Mouse (Mus musculus) forebrain, embryonic 16.5 days (tissue): ENCODE results near the gene Psmc5. TPM values are rescaled to one million over a fixed set of nuclear protein-coding genes. Genes with fewer than 3 reads are reported as not detected.

Experiments
- ATAC-seq: fragments of 200-750 bp; cut with Nextera tagmentation; 2 replicates; pipeline ENCODE4 v1.8.0; 2017; ENCODE audit warnings: mild to moderate bottlenecking, moderate library complexity
- H3K27ac ChIP-seq: fragments of 300-500 bp; sonication (generic); 2 replicates; pipeline ENCODE4 v1.5.1; 2014; ENCODE audit warnings: low read length, control low read depth
- H3K27me3 ChIP-seq: fragments of 300-500 bp; sonication (generic); replicated peaks from 2 replicates; pipeline ENCODE4 v1.6.1; 2014; ENCODE audit warnings: low read length; ENCODE audit not compliant: control insufficient read depth, insufficient read depth
- H3K36me3 ChIP-seq: fragments of 300-500 bp; sonication (generic); 2 replicates; pipeline ENCODE4 v1.6.1; 2014; ENCODE audit not compliant: control insufficient read depth, insufficient read depth
- H3K4me1 ChIP-seq: fragments of 300-500 bp; sonication (generic); replicated peaks from 2 replicates; pipeline ENCODE4 v1.6.1; 2014; ENCODE audit warnings: low read length; ENCODE audit not compliant: control insufficient read depth, insufficient read depth
- H3K4me2 ChIP-seq: fragments of 300-500 bp; sonication (generic); 2 replicates; pipeline ENCODE4 v1.6.1; 2014; ENCODE audit warnings: mild to moderate bottlenecking, low read length, control low read depth
- H3K4me3 ChIP-seq: fragments of 300-500 bp; sonication (generic); replicated peaks from 2 replicates; pipeline ENCODE4 v1.5.1; 2014; ENCODE audit warnings: mild to moderate bottlenecking, low read length, control low read depth
- H3K9ac ChIP-seq: fragments of 300-500 bp; sonication (generic); replicated peaks from 2 replicates; pipeline ENCODE4 v1.6.1; 2014; ENCODE audit warnings: low read depth, low read length, control low read depth
- H3K9me3 ChIP-seq: fragments of 300-500 bp; sonication (generic); 2 replicates; pipeline ENCODE4 v1.6.1; 2016; ENCODE audit warnings: low read length; ENCODE audit not compliant: control insufficient read depth
- WGBS: fragments of 180-500 bp; shearing (Covaris S2); extraction: QIAGEN DNeasy Blood & Tissue Kit; methylation state at CpG from one replicate; pipeline ENCODE4 v1.1.7; 2014; 5-methylcytosine and 5-hydroxymethylcytosine counted together
- polyA plus RNA-seq: library from polyadenylated mRNA; unstranded; fragments of >200 nt; fragmentation: Nextera tagmentation; extraction: Ambion mirVana; gene quantifications from 2 replicates; pipeline ENCODE4 v1.2.1, GENCODE M21; 2015

The Psmc5 gene
- polyA plus RNA-seq, 1 experiment from 2014 or later = 287 TPM

- no peaks in the 10 kb centered on the region for H3K27me3 ChIP-seq
- H3K27ac ChIP-seq = no peak overlapping the region; the same call in 1 of the 2 replicates
- no peak overlapping the region for H3K4me3 ChIP-seq
- peaks cover 40% of the 10 kb centered on the region for H3K36me3 ChIP-seq
- 69% methylated on average over 15 of the region's 15 CpGs for WGBS
- no peak overlapping the region for H3K4me2 ChIP-seq
- no peak for ATAC-seq
- 0 out of 2 replicates have a peak overlapping the region, but pooled peaks have one; percentile 15 for H3K9ac ChIP-seq
- H3K9me3 ChIP-seq = no peaks in the 10 kb centered on the region
- peaks cover 29% of the 10 kb centered on the region for H3K4me1 ChIP-seq
Observed at GRCm38 (mm10) chr11:106267311-106267852, 11.4 kb downstream of the Psmc5 start.

- Histone ChIP-seq H3K36me3 (peaks cover 36% of the 10 kb centered on the region), H3K27ac (peak overlapping the region; percentile 56)
Observed at GRCm38 (mm10) chr11:106267871-106268270, 11.9 kb downstream of the Psmc5 start.

DNA sequence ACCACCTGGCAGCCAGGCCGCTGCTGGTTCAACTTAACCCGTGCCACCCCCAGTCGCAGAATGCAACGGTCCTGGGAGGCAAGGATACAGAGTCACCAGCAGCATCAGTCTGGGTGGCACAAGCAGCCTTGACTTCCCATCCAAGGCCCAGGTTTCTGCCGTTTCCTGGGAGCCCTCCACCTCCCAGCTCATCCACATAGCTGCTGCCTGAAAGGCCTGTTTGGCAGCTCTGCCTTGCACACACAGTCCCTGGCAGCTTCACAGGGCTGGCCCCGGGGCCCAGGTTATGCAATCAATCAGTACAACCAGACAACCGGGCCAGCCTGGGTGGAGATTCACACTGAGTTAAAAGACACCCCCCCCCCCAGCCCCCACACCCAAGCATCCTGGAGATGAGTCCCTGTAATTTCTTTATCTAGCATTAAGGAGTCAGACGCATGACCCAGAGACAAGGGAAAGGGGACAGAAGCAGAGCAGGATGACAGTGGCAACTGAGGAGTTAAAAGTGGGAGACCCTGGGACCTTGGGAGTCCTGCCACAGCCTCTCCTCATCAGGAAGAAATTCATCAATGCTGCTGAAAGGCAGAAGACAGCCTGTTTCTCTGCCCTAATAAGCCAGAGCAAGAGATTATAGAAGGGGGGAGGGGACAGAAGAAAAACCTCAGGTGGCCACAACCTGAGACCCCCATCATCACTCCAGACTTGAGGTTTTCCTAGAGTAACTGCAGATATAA, 12.5 kb downstream of the Psmc5 start:
- H3K4me2 ChIP-seq = no peak overlapping the region; the same call in 1 of the 2 replicates
- H3K27ac ChIP-seq = peak overlapping the region; percentile 56
- WGBS = 71% methylated on average over 8 of the region's 8 CpGs

More at GRCm38 (mm10) chr11:106267871-106268270, 11.9 kb downstream of the Psmc5 start:
- Histone ChIP-seq H3K4me2 (no peak overlapping the region), H3K27me3 (no peaks in the 10 kb centered on the region), H3K4me3 (no peak overlapping the region), H3K4me1 (peaks cover 29% of the 10 kb centered on the region), H3K9ac (no peak overlapping the region), H3K9me3 (no peaks in the 10 kb centered on the region)
- ATAC-seq = no peak
- WGBS = 78% methylated on average over 5 of the region's 5 CpGs

DNA sequence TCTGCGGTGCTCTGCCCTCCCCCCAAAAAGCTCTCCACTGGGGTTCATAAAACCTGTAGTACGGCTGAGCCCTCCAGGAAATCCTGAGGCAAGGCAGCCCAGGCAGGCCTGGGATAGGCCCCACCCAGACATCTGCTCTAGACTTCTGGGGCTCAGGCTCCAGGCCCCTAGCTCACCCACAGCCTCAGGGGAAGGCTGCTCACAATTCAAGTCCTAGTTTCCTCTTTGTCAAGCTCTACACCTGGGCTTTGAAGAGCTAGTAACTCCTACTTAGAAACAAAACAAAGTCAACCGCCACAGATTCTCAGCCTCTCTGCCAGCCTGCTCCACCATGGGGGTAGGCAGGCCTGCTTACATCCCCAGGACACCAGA, 13.1 kb downstream of the Psmc5 start:
- Histone ChIP-seq H3K4me2 (no peak overlapping the region), H3K4me3 (no peak overlapping the region), H3K36me3 (peaks cover 26% of the 10 kb centered on the region), H3K4me1 (peaks cover 34% of the 10 kb centered on the region), H3K9ac (no peak overlapping the region), H3K9me3 (no peaks in the 10 kb centered on the region), H3K27ac (peak overlapping the region; percentile 56), H3K27me3 (no peaks in the 10 kb centered on the region)
- ATAC-seq = no peak
- 57% methylated on average over 3 of the region's 3 CpGs for WGBS

More for the DNA sequence above, 12.5 kb downstream of the Psmc5 start:
- Histone ChIP-seq H3K4me1 (peaks cover 33% of the 10 kb centered on the region), H3K9me3 (no peaks in the 10 kb centered on the region), H3K27me3 (no peaks in the 10 kb centered on the region), H3K36me3 (peaks cover 30% of the 10 kb centered on the region), H3K4me3 (no peak overlapping the region), H3K9ac (no peak overlapping the region)
- ATAC-seq = no peak

- H3K4me1 ChIP-seq = peaks cover 36% of the 10 kb centered on the region
- 39% methylated on average over 5 of the region's 5 CpGs for WGBS
- peaks cover 7% of the 10 kb centered on the region; the same call in 1 of the 2 replicates for H3K36me3 ChIP-seq
- H3K4me2 ChIP-seq = peak overlapping the region; percentile 71
- peak overlapping the region; percentile 85 for H3K4me3 ChIP-seq
- H3K9ac ChIP-seq = peak overlapping the region; percentile 90
- H3K27ac ChIP-seq = peak overlapping the region; percentile 85
- no peaks in the 10 kb centered on the region for H3K27me3 ChIP-seq
- ATAC-seq = no peak
- no peaks in the 10 kb centered on the region for H3K9me3 ChIP-seq
Observed at GRCm38 (mm10) chr11:106271131-106271793, 15.3 kb downstream of the Psmc5 start.

DNA sequence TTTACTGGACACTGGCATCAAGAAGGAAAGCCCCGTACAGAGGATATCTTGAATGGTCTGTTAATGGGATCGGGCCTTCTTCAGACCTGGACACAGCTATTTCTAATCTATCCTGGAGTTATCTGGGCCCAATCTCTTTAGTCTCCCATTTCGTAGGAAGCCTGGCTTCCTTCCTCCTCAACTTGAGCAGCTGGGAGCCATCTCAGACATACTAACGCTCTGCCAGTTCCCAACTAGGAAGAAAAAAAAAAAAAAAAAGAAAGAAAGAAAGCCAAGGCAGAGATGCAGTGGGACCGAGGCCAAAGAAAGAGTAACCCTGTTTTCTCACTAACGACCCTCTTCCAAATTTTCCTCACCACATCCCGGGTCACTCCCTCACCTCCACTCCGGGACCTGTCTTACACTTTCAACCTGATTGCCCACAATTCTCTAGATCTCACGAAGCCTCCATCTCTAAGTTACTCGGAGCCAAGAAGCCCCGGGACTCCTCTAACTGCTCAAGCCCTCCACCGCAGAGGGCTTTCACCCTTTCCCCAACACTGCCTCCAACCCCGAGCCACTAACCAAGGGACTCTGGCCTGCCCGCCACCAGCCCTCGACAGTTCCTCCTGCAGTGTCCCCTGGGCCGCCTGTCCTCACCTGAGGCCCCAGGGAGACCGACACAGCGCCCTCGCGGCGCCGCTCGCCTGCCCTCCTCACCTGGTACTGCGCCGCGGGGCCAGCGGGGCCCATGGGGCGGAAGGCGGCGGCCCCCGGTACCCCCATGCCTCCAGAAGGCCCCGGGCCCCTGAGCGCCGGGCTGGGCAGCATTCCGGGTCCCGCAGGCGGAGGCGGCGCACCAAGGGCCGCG, 16.1 kb downstream of the Psmc5 start:
- H3K9me3 ChIP-seq = no peaks in the 10 kb centered on the region
- 1% methylated on average over 39 of the region's 41 CpGs for WGBS
- H3K27ac ChIP-seq = peak overlapping the region; percentile 85
- no peak for ATAC-seq
- peak overlapping the region; percentile 90 for H3K9ac ChIP-seq
- H3K4me2 ChIP-seq = peak overlapping the region; percentile 71
- peak overlapping the region; percentile 85 for H3K4me3 ChIP-seq
- peaks cover under 1% of the 10 kb centered on the region; the same call in 1 of the 2 replicates for H3K36me3 ChIP-seq
- H3K4me1 ChIP-seq = peaks cover 39% of the 10 kb centered on the region
- no peaks in the 10 kb centered on the region for H3K27me3 ChIP-seq

- H3K4me1 ChIP-seq = peaks cover 35% of the 10 kb centered on the region
- ATAC-seq = peak; percentile 94
Observed at GRCm38 (mm10) chr11:106272644-106273310, 16.8 kb downstream of the Psmc5 start, which contains the start of gene Smarcd2. Smarcd2 (minus strand) TSS chr11:106272972.

DNA sequence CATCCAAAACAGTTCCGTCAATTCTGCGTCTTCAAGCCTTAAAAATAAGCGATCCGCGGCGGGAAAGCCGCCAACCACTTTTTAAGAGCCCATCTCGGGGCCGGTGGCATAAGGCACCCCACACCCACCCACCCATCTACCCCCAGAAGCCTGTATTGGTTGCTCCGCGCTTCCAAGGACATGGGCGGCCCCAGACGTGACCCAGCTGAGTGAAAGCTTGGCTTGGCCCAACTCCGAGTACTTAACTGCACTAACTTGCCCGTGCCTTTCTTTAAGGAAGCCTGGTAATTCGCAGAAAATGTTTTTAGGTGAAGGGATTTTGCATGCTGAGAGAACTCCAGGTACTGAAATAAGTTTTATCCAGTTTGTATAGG, 17.3 kb downstream of the Psmc5 start:
- peak; percentile 11; the same call in 1 of the 2 replicates for ATAC-seq
- H3K4me1 ChIP-seq = peaks cover 32% of the 10 kb centered on the region
- peak overlapping the region; percentile 77 for H3K4me2 ChIP-seq
- peak overlapping the region; percentile 85 for H3K4me3 ChIP-seq
- no peaks in the 10 kb centered on the region for H3K27me3 ChIP-seq
- H3K9ac ChIP-seq = peak overlapping the region; percentile 55
- H3K27ac ChIP-seq = peak overlapping the region; percentile 55; the same call in 1 of the 2 replicates
- no peaks in the 10 kb centered on the region for H3K9me3 ChIP-seq
- H3K36me3 ChIP-seq = no peaks in the 10 kb centered on the region
- WGBS = 19% methylated on average over 16 of the region's 16 CpGs

More at GRCm38 (mm10) chr11:106272644-106273310, 16.8 kb downstream of the Psmc5 start, which contains the start of gene Smarcd2:
- Histone ChIP-seq H3K36me3 (no peaks in the 10 kb centered on the region), H3K9ac (peak within 1 kb of the TSS; percentile 90), H3K4me3 (peak within 1 kb of the TSS; percentile 85), H3K9me3 (no peaks in the 10 kb centered on the region), H3K27me3 (no peaks in the 10 kb centered on the region), H3K27ac (peak within 1 kb of the TSS; percentile 85), H3K4me2 (peak within 1 kb of the TSS; percentile 77)
- WGBS = under 1% methylated on average over 71 of the region's 72 CpGs
